Mouse (Mus musculus): ENCODE measurements around the gene Mfsd11. TPM values are rescaled to one million over a fixed set of nuclear protein-coding genes. Genes with fewer than 3 reads are reported as not detected.

Mfsd11 gene
- polyA plus RNA-seq, 1 experiment from 2014 or later = 37.0 TPM

DNA sequence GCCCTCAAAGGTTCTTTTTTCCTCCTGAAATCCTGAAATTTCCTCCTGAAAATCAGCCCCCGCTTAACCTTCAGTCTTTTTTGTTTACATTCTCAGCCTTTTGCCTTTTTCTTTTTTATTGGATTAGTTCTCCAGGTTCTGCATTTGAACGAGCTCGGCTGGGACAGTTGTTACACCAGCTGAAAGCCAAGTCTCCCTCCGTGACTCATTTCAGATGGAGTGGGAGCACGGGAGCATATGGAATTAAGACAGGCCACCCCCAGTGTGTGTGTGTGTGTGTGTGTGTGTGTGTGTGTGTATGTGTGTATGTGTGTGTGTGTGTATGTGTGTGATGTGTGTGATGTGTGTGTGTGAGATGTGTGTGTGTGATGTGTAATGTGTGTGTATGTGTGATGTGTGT, 29.2 kb downstream of the Mfsd11 start:
- no peak overlapping the region for H3K4me2 ChIP-seq (replicated peaks; ENCODE audit: low read depth, low read length)
- H3K27me3 ChIP-seq (ENCODE audit: control insufficient read depth, insufficient read depth, low read length) = peaks cover 3% of the 10 kb centered on the region; the same call in 1 of the 2 replicates
- no peaks in the 10 kb centered on the region for H3K9me3 ChIP-seq (ENCODE audit: control insufficient read depth, low read length)
- peaks cover 4% of the 10 kb centered on the region; the same call in 1 of the 2 replicates for H3K4me1 ChIP-seq (replicated peaks; ENCODE audit: control insufficient read depth, insufficient read depth, low read length)
- no peak overlapping the region for H3K27ac ChIP-seq (ENCODE audit: low read depth, low read length)
- H3K4me3 ChIP-seq (ENCODE audit: low read depth, low read length) = no peak overlapping the region
- WGBS = 79% methylated on average over 5 of the region's 5 CpGs
- ATAC-seq (ENCODE audit: low FRiP score) (no peak), DNase-seq (ENCODE audit: low spot score) (no peak)
- no peaks in the 10 kb centered on the region for H3K36me3 ChIP-seq (ENCODE audit: control insufficient read depth, insufficient read depth, low read length)
- no peak overlapping the region for H3K9ac ChIP-seq (ENCODE audit: low read depth, low read length)

DNA sequence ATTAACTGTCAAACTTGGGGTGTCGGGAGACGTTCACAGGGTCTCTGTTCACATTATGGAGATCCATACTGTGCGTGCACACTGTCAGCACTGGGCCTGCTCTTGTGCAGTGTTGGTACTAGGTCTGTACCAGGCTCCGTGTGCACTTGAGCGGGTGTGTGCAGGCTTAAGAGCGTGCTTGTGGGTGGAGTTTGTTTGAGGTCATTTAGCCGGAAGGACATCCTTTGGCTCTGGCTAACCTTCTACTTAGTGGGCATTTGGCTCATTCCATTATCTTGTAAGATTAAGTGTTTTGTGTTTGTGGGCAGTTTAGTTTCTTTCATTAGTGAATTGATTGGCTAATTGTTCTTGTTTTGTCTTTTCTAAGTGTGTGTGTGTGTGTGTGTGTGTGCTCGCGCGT, 30.2 kb downstream of the Mfsd11 start:
- WGBS = 81% methylated on average over 10 of the region's 10 CpGs
- Histone ChIP-seq H3K4me2 (replicated peaks; ENCODE audit: low read depth, low read length) (no peak overlapping the region), H3K27ac (ENCODE audit: low read depth, low read length) (no peak overlapping the region), H3K9ac (ENCODE audit: low read depth, low read length) (no peak overlapping the region), H3K36me3 (ENCODE audit: control insufficient read depth, insufficient read depth, low read length) (no peaks in the 10 kb centered on the region), H3K4me3 (ENCODE audit: low read depth, low read length) (no peak overlapping the region), H3K4me1 (replicated peaks; ENCODE audit: control insufficient read depth, insufficient read depth, low read length) (peaks cover 4% of the 10 kb centered on the region; the same call in 1 of the 2 replicates), H3K9me3 (ENCODE audit: control insufficient read depth, low read length) (no peaks in the 10 kb centered on the region), H3K27me3 (ENCODE audit: control insufficient read depth, insufficient read depth, low read length) (peaks cover 3% of the 10 kb centered on the region; the same call in 1 of the 2 replicates)
- ATAC-seq (ENCODE audit: low FRiP score) (no peak), DNase-seq (ENCODE audit: low spot score) (no peak)

DNA sequence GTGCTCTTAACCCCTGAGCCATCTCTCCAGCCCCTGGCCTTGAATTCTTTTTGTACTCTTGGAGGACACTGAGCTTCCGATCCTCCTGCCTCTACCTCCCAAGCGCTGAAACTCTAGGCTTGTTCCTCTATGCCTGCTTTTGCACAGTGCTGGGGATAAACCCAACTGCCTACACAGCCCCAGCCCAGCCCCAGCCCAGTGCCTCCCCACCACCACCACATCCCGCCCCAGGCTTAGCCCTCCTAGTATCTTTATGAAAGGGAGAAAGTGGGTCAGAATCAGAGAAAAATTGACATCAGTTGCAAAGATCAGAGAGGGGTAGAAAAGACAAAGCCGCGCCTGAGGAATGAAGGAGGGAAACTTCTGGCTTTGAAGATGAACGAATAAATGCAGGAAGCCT, 31.8 kb downstream of the Mfsd11 start:
- no peak overlapping the region for H3K4me3 ChIP-seq (ENCODE audit: low read depth, low read length)
- no peak overlapping the region for H3K27ac ChIP-seq (ENCODE audit: low read depth, low read length)
- no peak overlapping the region for H3K9ac ChIP-seq (ENCODE audit: low read depth, low read length)
- no peak overlapping the region for H3K4me2 ChIP-seq (replicated peaks; ENCODE audit: low read depth, low read length)
- H3K9me3 ChIP-seq (ENCODE audit: control insufficient read depth, low read length) = no peaks in the 10 kb centered on the region
- 86% methylated on average over 6 of the region's 6 CpGs for WGBS
- DNase-seq (ENCODE audit: low spot score) (no peak), ATAC-seq (ENCODE audit: low FRiP score) (no peak)
- peaks cover 3% of the 10 kb centered on the region; the same call in 1 of the 2 replicates for H3K27me3 ChIP-seq (ENCODE audit: control insufficient read depth, insufficient read depth, low read length)
- no peaks in the 10 kb centered on the region for H3K36me3 ChIP-seq (ENCODE audit: control insufficient read depth, insufficient read depth, low read length)
- peaks cover 4% of the 10 kb centered on the region; the same call in 1 of the 2 replicates for H3K4me1 ChIP-seq (replicated peaks; ENCODE audit: control insufficient read depth, insufficient read depth, low read length)

DNA sequence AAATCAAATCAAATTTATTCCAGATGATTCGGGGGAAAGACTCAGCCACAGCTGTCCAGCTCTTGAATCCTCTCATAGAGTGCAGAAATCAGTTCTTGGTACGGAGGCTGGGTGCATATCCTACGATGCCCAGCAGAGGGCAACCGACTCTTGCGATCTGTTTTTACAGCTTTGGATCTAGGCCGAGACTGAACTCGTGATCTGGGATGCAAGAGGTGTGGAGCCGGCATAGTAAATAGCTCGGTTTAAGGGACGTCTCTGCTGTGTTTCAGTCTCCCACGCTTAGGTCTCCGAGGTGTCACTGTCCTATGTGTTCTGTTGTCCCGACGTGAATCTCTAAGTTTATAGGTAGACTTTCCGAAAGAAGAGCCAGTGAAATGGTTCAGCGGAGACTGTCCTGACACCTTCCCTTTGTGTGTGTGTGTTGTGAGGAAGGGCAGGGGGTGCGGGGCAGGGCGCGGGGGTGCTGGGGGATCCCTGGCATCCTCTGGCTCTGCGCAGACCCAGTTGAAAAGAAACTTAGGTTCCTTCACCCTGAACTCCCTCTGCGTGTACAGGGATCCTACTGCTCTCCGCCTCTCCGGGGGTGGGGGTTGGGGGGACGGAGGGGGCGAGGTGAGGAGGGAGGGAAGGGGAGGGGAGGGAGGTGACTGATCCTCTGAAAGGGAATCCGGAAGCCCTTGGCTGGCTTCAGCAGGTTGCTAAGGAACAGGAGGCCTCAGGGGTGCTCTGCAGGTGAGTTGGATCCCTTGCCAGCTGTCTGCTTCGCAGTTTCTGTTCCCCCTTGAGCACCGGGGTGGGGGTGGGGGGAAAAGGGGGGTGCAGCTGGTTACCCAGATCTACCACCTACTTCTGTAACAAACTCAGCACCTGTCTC, 33.3 kb downstream of the Mfsd11 start:
- peaks cover 3% of the 10 kb centered on the region; the same call in 1 of the 2 replicates for H3K27me3 ChIP-seq (ENCODE audit: control insufficient read depth, insufficient read depth, low read length)
- no peak overlapping the region for H3K9ac ChIP-seq (ENCODE audit: low read depth, low read length)
- 3% methylated on average over 27 of the region's 28 CpGs for WGBS
- H3K27ac ChIP-seq (ENCODE audit: low read depth, low read length) = no peak overlapping the region
- ATAC-seq (ENCODE audit: low FRiP score) (peak; percentile 25), DNase-seq (ENCODE audit: low spot score) (peak; percentile 95)
- H3K4me1 ChIP-seq (replicated peaks; ENCODE audit: control insufficient read depth, insufficient read depth, low read length) = peaks cover 4% of the 10 kb centered on the region; the same call in 1 of the 2 replicates
- no peaks in the 10 kb centered on the region for H3K36me3 ChIP-seq (ENCODE audit: control insufficient read depth, insufficient read depth, low read length)
- H3K4me3 ChIP-seq (ENCODE audit: low read depth, low read length) = peak overlapping the region; percentile 2; the same call in 1 of the 2 replicates
- no peaks in the 10 kb centered on the region for H3K9me3 ChIP-seq (ENCODE audit: control insufficient read depth, low read length)
- H3K4me2 ChIP-seq (replicated peaks; ENCODE audit: low read depth, low read length) = 0 out of 2 replicates have a peak overlapping the region, but pooled peaks have one; percentile 7

DNA sequence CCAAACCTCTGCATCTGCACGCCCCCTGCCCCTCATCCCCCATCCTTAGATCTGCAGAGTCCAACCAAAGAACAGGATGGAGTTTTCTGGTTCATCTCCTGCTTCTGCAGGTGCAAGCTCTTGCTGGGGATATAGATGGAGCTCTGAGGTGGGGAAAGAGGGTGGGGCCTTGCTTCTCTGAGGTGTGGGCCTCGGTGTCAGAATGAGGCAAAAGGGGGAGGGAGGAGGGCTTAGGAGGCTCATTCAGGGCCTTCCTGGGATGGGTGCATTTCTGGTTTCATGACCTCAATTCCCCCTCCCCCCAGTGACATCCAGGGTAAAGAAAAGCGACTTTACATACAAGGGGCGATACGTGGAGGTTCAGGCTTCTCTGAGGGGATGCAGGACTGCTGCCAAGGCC, 34.9 kb downstream of the Mfsd11 start:
- WGBS = 63% methylated on average over 5 of the region's 5 CpGs
- Histone ChIP-seq H3K36me3 (ENCODE audit: control insufficient read depth, insufficient read depth, low read length) (no peaks in the 10 kb centered on the region), H3K4me3 (ENCODE audit: low read depth, low read length) (no peak overlapping the region), H3K4me2 (replicated peaks; ENCODE audit: low read depth, low read length) (no peak overlapping the region), H3K4me1 (replicated peaks; ENCODE audit: control insufficient read depth, insufficient read depth, low read length) (peaks cover 4% of the 10 kb centered on the region; the same call in 1 of the 2 replicates), H3K27me3 (ENCODE audit: control insufficient read depth, insufficient read depth, low read length) (peaks cover 3% of the 10 kb centered on the region; the same call in 1 of the 2 replicates), H3K27ac (ENCODE audit: low read depth, low read length) (no peak overlapping the region), H3K9ac (ENCODE audit: low read depth, low read length) (no peak overlapping the region), H3K9me3 (ENCODE audit: control insufficient read depth, low read length) (no peaks in the 10 kb centered on the region)
- no peak for ATAC-seq (ENCODE audit: low FRiP score)
- DNase-seq (ENCODE audit: low spot score) = no peak

DNA sequence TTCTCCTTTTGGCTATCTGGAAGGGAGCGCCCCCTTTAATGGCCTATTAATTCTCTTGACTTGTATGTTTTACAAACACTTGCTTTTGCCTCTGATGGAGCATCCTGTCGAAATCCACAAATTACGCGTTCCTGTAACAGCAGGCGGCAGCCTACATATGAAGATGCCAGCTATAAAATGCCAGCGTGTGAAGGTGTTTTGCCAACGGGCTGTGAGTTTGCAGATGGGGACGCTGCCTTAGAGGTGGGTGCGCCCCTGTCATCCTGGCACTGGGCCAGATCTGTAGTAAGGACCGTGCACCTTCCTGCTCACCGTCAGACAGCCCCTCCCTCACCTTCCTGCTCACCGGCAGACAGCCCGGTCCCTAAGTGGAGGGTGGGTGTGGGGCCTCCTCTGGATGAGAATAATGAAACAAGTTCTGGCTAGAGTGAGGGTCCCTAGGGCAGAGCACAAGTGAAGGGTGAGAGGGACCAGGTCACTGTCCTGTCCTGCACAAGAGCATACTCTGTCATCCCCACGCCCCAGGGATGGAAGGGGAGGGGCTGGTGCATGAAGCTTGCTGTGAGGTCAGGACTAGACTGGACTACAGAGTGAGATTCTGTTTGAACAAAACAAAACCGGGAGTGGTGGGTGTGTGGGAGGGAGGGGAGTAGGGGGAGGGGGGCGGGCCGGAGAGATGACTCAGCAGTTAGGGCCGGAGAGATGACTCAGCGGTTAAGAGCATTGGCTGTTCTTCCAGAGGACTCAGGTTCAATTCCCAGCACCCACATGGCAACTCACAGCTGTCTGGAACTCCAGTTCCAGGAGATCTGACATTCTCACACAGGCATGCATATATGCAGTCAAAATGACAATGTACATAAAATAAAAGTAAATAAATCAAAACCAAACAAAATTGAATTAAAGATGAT, 41.5 kb downstream of the Mfsd11 start:
- Histone ChIP-seq H3K9me3 (ENCODE audit: control insufficient read depth, low read length) (no peaks in the 10 kb centered on the region), H3K4me3 (ENCODE audit: low read depth, low read length) (no peak overlapping the region), H3K4me1 (replicated peaks; ENCODE audit: control insufficient read depth, insufficient read depth, low read length) (no peaks in the 10 kb centered on the region), H3K27ac (ENCODE audit: low read depth, low read length) (no peak overlapping the region), H3K27me3 (ENCODE audit: control insufficient read depth, insufficient read depth, low read length) (no peaks in the 10 kb centered on the region), H3K9ac (ENCODE audit: low read depth, low read length) (no peak overlapping the region), H3K4me2 (replicated peaks; ENCODE audit: low read depth, low read length) (no peak overlapping the region), H3K36me3 (ENCODE audit: control insufficient read depth, insufficient read depth, low read length) (no peaks in the 10 kb centered on the region)
- DNase-seq (ENCODE audit: low spot score) (no peak), ATAC-seq (ENCODE audit: low FRiP score) (no peak)
- WGBS = 78% methylated on average over 19 of the region's 19 CpGs

DNA sequence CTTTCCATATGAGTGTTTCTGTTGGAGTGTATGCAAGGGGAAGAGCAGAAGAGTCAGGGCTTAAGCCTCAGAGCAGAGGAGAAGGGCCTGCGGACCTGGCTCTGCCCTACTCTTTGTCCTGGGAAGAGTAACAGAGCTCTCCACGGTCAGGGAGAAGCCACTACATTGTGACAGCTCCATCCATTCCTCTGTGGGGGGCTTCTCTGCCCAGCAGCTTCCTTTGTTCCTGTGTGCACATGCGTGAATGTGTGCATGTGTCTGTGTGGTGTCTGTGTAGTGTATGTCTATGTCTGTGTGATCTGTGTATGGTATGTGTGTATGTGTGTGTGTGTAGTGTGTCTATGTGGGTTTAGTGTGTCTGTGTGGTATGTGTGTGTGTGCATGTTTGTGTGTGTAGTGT, 43.2 kb downstream of the Mfsd11 start:
- DNase-seq (ENCODE audit: low spot score) (no peak), ATAC-seq (ENCODE audit: low FRiP score) (no peak)
- Histone ChIP-seq H3K27ac (ENCODE audit: low read depth, low read length) (no peak overlapping the region), H3K4me3 (ENCODE audit: low read depth, low read length) (no peak overlapping the region), H3K27me3 (ENCODE audit: control insufficient read depth, insufficient read depth, low read length) (no peaks in the 10 kb centered on the region), H3K36me3 (ENCODE audit: control insufficient read depth, insufficient read depth, low read length) (no peaks in the 10 kb centered on the region), H3K9me3 (ENCODE audit: control insufficient read depth, low read length) (no peaks in the 10 kb centered on the region), H3K4me1 (replicated peaks; ENCODE audit: control insufficient read depth, insufficient read depth, low read length) (no peaks in the 10 kb centered on the region), H3K9ac (ENCODE audit: low read depth, low read length) (no peak overlapping the region), H3K4me2 (replicated peaks; ENCODE audit: low read depth, low read length) (no peak overlapping the region)
- 59% methylated on average over 3 of the region's 3 CpGs for WGBS

DNA sequence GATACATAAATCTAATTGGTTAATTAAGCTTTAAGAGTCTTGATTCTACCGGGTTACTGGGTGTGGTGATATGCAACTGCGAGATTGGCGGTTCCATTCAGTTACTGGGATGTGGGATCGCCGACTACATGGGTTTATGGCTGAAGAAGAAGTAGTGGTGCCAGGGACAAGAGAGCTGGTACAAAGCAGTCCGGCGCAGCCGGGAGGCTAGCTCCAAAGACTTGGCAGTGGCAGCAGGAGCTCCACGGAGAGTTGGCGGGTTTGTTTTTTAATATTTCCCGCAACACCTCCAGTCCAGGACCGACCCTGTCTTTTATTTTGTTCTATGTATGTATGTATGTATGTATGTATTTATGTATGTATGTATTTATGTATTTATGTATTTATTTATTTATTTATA, 47.0 kb downstream of the Mfsd11 start:
- WGBS = 95% methylated on average over 12 of the region's 12 CpGs
- DNase-seq (ENCODE audit: low spot score) (no peak), ATAC-seq (ENCODE audit: low FRiP score) (no peak)
- H3K27ac ChIP-seq (ENCODE audit: low read depth, low read length) = no peak overlapping the region
- no peaks in the 10 kb centered on the region for H3K4me1 ChIP-seq (replicated peaks; ENCODE audit: control insufficient read depth, insufficient read depth, low read length)
- no peak overlapping the region for H3K4me2 ChIP-seq (replicated peaks; ENCODE audit: low read depth, low read length)
- no peak overlapping the region for H3K4me3 ChIP-seq (ENCODE audit: low read depth, low read length)
- H3K9me3 ChIP-seq (ENCODE audit: control insufficient read depth, low read length) = no peaks in the 10 kb centered on the region
- H3K27me3 ChIP-seq (ENCODE audit: control insufficient read depth, insufficient read depth, low read length) = no peaks in the 10 kb centered on the region; the same call in 1 of the 2 replicates
- no peaks in the 10 kb centered on the region for H3K36me3 ChIP-seq (ENCODE audit: control insufficient read depth, insufficient read depth, low read length)
- H3K9ac ChIP-seq (ENCODE audit: low read depth, low read length) = no peak overlapping the region
